Mouse (Mus musculus): Measurements from ENCODE around the gene Tspan5.
A peak's percentile ranks its signal among the peaks of the same experiment; 100 is the strongest.

Gene Tspan5

DNA sequence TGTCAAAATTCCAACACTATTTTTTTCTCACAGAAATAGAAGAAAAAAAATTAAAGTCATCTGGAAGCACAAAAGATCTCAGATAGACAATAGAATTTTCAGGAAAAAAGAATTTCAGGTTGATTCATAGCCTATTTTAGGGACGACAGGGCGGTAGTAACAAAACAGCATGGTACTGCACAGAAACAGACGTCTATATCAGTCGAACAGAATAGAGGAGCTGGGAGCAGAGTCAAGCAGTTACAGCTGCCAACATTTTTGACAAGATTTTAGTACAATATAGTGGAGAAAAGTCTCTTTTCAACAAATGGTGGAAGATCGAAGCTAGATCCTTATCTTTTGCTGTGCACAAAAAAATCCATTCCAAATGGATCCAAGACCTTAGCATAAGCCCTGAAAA lies 144.1 kb downstream of the Tspan5 start:
- DNase-seq, result no peak

DNA sequence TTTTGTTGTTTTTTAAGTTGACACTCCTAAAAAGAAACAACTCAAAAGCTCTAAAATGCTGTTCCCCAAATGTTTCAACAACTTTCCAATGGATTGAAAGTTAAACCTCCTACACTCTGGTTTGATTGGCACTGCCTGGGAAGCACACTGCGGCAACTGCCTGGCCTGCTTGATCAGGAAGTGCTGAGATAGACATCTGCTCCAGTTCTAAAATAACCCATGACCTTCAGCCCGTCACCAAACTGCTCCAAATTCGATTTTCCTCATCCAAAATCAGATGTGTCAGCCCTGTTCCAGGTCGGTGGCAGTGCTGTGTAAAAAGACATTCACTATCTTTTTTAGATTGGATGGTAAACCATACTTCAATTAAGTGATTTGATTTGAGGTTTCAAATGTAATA lies 147.2 kb downstream of the Tspan5 start:
- DNase-seq, result no peak

DNA sequence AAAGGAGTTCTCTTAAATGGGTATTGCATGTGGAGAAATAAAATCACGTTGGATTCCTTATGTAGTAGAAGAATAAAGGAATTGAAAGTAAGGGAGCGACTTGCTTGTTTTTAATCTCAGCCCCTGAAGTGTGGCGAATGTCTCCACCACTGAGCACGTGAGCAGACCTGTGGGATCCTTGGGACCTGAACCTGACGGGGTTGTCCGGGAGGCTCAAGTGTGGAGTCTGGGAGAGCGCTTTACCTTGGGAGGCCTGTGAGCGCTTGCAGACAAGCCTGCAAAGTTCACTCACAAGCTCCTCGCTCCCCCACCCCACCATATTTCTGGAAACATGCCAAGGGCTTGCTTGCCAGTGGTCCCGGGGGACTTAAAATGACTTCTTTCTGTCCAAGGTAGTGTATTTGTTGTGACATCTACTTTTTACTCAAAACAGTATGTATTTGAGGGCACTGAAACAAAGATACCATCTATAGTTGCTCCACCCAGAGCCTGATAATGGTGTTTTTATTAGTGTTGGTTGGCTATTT lies 147.8 kb downstream of the Tspan5 start:
- no peak for DNase-seq

DNA sequence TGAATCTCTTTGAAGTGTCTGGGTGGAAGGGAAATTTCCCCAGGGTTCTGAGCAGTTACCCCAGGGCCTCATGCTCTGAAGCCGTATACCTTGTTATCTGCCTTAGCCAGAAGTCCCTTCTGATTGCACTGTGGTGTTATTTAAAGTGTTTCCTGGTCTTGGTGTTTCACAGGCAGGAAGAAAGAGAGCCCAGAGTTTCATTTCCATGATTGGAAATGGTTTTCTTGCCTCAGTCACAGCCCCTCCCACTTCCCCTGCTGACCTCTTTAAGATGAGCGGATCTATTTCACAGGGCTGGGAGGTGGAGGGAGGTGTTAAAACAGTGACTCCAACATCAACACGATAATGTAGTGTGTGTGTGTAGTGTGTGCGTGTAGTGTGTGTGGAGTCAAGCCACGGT lies 151.5 kb downstream of the Tspan5 start:
- no peak for DNase-seq

GRCm38 (mm10) chr3:138897500-138897899 lies 155.5 kb downstream of the Tspan5 start:
- no peak for DNase-seq

- DNase-seq, result no peak
Measured at GRCm38 (mm10) chr3:138898055-138898454, 156.1 kb downstream of the Tspan5 start.

DNA sequence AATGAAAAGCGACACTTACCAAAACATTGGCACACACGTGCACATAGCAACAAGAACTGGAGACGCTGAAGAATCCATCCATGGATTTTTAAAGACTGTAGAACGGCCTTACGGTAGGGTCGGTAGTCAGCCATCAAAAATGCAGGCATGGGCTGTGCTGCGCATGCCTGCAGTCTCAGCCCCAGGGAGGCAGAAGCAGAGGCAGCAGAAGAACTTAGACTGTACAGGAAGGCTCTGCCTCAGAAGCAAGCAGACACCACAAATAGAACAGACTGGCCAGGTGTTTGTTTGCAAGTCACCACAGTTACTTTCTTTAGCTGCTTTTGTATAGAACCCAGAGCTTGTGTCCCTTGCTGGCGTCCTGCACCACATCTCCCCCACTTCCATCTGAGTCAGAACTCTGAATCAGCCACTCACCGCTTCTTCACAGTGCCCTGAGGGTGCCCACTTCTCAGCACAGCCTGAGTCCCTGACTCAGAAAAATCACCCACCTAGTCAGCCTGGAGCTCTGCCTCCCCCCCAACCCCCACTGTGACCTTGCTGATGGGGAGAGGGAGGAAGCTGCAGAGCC lies 158.7 kb downstream of the Tspan5 start:
- no peak for DNase-seq

- DNase-seq, result peak; percentile 48
Measured at GRCm38 (mm10) chr3:138905678-138906077, 163.7 kb downstream of the Tspan5 start.

DNA sequence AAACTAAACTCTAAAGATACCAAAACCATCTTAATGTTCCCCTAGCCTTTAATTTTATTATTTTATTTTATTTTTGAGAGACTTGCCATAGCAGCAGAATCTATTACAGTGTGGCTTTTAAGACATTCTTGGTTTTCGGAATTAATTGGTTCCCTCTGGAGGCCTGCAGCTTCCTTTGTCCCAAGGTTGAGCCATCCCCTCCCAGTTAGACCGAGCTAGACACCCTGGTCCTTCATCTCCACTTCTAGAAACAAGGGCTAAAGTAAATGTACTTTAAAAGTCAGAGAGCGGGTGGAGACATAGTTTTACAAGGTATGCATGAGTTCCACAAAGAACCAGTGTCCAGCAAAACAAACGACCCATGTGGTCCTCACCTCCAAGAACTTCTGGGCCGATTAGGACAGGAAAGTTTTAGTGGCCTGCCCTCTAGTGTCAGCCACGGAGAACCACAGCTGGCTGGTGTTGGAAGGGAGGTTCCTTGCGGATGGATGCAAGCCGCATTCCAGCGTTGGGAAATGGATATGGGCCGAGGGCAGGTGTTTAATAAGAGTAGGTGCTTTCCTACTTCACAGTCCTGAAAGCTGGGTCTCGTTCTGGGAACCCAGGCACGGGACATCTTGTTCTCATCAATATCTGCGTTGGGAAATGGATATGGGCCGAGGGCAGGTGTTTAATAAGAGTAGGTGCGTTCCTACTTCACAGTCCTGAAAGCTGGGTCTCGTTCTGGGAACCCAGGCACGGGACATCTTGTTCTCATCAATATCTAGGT lies 164.3 kb downstream of the Tspan5 start:
- DNase-seq, result peak; percentile 78

- no peak for DNase-seq
Measured at GRCm38 (mm10) chr3:138909313-138909712, 167.3 kb downstream of the Tspan5 start.

DNA sequence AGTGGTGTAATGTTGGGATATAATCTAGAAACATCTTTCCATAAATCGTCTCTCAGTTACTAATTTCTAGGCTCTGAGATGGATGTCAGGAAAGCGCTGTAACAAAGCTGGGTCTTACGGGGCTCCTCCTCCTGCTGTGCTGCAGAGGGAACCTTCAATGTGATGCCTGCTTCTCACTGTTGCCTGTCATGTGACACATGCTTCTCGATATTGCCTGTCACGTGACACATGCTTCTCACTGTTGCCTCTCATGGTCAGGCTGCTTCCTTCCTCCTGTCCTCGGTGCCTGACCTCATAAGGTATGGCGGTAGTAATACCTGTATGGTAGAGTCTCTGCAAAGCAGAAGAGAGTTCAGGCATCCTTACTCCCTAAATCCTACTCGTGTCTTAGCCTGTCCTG lies 170.5 kb downstream of the Tspan5 start:
- no peak for DNase-seq

- no peak for DNase-seq
Measured at GRCm38 (mm10) chr3:138914626-138915288, 172.8 kb downstream of the Tspan5 start.

DNA sequence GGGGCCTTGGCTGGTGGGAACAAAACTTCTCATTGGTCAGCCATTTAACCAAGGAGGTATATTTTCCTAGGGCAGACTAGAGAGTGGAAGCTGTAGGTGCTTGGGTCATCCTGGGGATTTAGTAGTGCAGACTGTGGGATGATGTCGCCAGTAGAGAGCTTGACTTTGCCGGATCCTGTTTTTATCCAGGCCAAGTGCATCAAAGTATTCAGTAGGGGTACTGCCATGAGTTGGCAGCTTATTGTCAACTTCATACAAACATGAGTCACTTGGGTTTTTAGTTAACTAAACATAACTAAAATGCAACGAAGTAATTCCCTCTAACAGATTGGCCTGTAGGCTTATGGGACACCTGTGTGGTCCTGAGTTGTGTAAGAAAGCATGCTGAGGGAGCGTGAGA lies 174.6 kb downstream of the Tspan5 start:
- DNase-seq, result no peak

- DNase-seq, result no peak
Measured at GRCm38 (mm10) chr3:138917016-138917415, 175.0 kb downstream of the Tspan5 start.

GRCm38 (mm10) chr3:138918241-138918640 lies 176.2 kb downstream of the Tspan5 start:
- DNase-seq, result no peak

DNA sequence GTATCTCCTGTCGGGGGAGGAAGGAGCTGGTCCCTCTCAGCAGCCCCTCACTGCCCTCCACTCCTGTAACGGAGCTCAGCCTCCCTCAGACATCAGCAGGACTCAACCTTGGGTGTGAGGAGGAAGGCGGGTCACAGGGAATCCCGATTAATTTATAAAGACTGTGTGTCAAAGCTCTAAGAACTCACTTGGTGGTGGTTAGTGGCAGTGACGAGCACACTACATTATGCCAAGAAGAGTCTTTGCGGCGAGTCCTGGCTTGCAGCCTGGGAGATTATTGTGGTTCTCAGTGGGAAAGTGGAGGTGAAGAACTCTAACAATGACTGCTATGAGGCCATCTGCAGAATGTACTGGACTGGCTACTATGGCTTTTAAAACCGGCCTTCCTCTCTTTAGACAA lies 184.2 kb downstream of the Tspan5 start:
- DNase-seq, result no peak

DNA sequence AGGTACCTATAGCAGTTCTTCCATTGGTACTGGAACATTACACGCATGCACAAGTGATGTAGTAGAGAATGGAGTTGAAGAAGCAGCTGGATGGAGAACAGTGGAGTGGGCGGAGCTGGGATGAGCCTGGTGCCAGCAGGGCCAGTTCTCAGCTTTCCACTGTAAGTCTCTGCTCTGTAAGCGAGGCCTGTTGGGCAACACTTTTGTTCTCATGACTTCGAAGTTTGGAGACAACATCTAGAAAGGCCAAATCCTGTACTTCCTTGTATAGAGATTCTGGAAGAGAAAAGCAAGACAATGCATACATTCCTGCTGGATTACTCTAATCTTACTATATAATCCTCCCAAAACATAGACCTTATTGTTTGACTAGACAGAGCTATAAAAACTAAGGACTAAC lies 185.4 kb downstream of the Tspan5 start:
- no peak for DNase-seq

- DNase-seq, result no peak
Measured at GRCm38 (mm10) chr3:138936780-138937179, 194.8 kb downstream of the Tspan5 start.

- no peak for DNase-seq
Measured at GRCm38 (mm10) chr3:138937241-138937640, 195.2 kb downstream of the Tspan5 start.

GRCm38 (mm10) chr3:138941604-138942003 lies 199.6 kb downstream of the Tspan5 start:
- no peak for DNase-seq

- no peak for DNase-seq
Measured at GRCm38 (mm10) chr3:138945516-138945915, 203.5 kb downstream of the Tspan5 start.

DNA sequence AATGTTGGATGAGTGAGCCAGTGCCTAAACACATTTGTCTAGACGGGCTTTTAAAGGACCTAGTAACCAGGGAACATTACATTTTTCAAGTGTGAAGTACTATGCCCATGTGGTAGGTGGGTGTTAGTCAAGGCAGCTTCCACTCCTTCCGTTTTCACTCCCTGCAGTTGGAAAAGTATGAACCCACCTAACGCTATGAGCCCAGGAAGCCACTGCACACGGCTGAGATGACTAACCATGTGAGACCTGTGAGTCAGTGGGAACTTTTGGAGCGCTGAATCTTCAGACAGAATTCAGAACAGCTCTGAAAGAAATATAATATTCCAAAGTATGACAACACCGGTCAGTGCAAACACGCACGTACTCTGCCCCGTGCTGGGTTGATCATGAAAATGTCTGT lies 207.1 kb downstream of the Tspan5 start:
- DNase-seq, result no peak

DNA sequence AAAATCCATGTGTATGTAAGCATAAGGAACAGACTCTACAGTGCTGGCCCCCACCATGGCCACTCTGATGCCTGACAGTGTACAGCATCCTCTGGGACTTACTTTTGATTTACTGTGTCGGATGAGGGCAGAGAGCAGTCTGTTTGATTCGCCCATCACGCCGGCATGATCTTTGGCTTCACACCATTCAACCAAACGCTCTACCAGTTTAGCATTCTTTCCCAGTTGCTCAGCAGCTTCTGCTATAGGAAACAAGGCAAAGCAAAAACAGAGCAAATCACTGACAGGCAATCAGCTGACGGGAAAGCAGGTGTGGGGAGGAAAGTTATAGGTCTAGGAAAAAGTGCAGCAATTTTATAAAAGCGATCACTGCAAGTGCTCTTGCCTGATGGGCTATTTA lies 213.2 kb downstream of the Tspan5 start:
- DNase-seq, result no peak
